Mouse (Mus musculus) liver, embryonic 14.5 days (tissue): ENCODE results near the gene Slc9a2. TPM values are rescaled to one million over a fixed set of nuclear protein-coding genes. Genes with fewer than 3 reads are reported as not detected.

Source experiments
- ATAC-seq: fragments of 200-750 bp; cut with Nextera tagmentation; 2 replicates; pipeline ENCODE4 v1.8.0; 2017; ENCODE audit warnings: moderate number of reproducible peaks, mild to moderate bottlenecking, moderate library complexity; ENCODE audit not compliant: insufficient read depth
- DNase-seq, 3 experiments: peaks; one replicate each; pipeline ENCODE4 v3.0.0-alpha.2; 2012 to 2013; ENCODE audit warnings: low read depth in 3 of 3, low spot score in 3 of 3
- H3K27ac ChIP-seq: fragments of 300-500 bp; sonication (generic); 2 replicates; pipeline ENCODE4 v1.5.1; 2014; ENCODE audit warnings: moderate library complexity, mild to moderate bottlenecking, control low read depth, inconsistent platforms
- H3K27me3 ChIP-seq: fragments of 300-500 bp; sonication (generic); 2 replicates; pipeline ENCODE4 v1.6.1; 2014; ENCODE audit warnings: mild to moderate bottlenecking, low read length, moderate library complexity; ENCODE audit not compliant: control insufficient read depth, insufficient read depth
- H3K36me3 ChIP-seq: fragments of 300-500 bp; sonication (generic); replicated peaks from 2 replicates; pipeline ENCODE4 v1.6.1; 2014; ENCODE audit warnings: low read depth; ENCODE audit not compliant: control insufficient read depth, insufficient read depth
- H3K4me1 ChIP-seq, 2 experiments: fragments of 200-500 bp in 1 of 2; fragments of 300-500 bp in 1 of 2; sonication (generic) in 1 of 2; replicated peaks; 2 replicates each; pipeline ENCODE4 v1.6.1; 2012 to 2014; ENCODE audit warnings: antibody characterized with exemption in 1 of 2, inconsistent platforms in 1 of 2, low read length in 1 of 2; ENCODE audit not compliant: control insufficient read depth in 2 of 2, insufficient read depth in 2 of 2
- H3K4me2 ChIP-seq: fragments of 300-500 bp; sonication (generic); 2 replicates; pipeline ENCODE4 v1.6.1; 2014; ENCODE audit warnings: low read depth, mild to moderate bottlenecking, control low read depth, moderate library complexity
- H3K4me3 ChIP-seq, 2 experiments: fragments of 200-500 bp in 1 of 2; fragments of 300-500 bp in 1 of 2; sonication (generic) in 1 of 2; 2 replicates each; pipeline ENCODE4 v1.5.1; 2012 to 2014; ENCODE audit warnings: low read depth in 2 of 2, low read length in 2 of 2, mild to moderate bottlenecking in 2 of 2, control low read depth in 1 of 2, inconsistent platforms in 1 of 2, moderate library complexity in 1 of 2; ENCODE audit not compliant: insufficient read depth in 1 of 2
- H3K9ac ChIP-seq: fragments of 300-500 bp; sonication (generic); replicated peaks from 2 replicates; pipeline ENCODE4 v1.6.1; 2014; ENCODE audit warnings: mild to moderate bottlenecking, control low read depth, moderate library complexity
- H3K9me3 ChIP-seq: fragments of 300-500 bp; sonication (generic); 2 replicates; pipeline ENCODE4 v1.6.1; 2016; ENCODE audit warnings: low read length, mixed read lengths; ENCODE audit not compliant: control insufficient read depth
- CTCF ChIP-seq: IDR thresholded peaks from 2 replicates; pipeline ENCODE4 v1.5.1; 2016; ENCODE audit warnings: antibody characterized with exemption, low read depth, control low read depth
- EP300 ChIP-seq: IDR thresholded peaks from 2 replicates; pipeline ENCODE4 v1.6.1; 2016; ENCODE audit warnings: antibody characterized with exemption, low read depth
- WGBS: fragments of 180-500 bp; shearing (Covaris S2); extraction: QIAGEN DNeasy Blood & Tissue Kit; methylation state at CpG from one replicate; pipeline ENCODE4 v1.1.7; 2014; ENCODE audit not compliant: insufficient replicate concordance; 5-methylcytosine and 5-hydroxymethylcytosine counted together
- polyA plus RNA-seq, 2 experiments: library from polyadenylated mRNA; depleted of rRNA in 1 of 2; stranded (reverse) in 1 of 2; unstranded in 1 of 2; fragments of >200 nt; fragmentation: Nextera tagmentation in 1 of 2; extraction: Ambion mirVana in 1 of 2; gene quantifications; 2 replicates each; pipeline versions ENCODE4 v1.2.1 to v1.2.3; 2012 to 2014

The Slc9a2 gene
- polyA plus RNA-seq, 2 experiments, result 0.01 TPM; not detected in 1

- 64% methylated on average over 9 of the region's 9 CpGs for WGBS
- no peak within 1 kb of the TSS for H3K9ac ChIP-seq
- no peak within 1 kb of the TSS for H3K27ac ChIP-seq
- H3K4me3 ChIP-seq, result no peak within 1 kb of the TSS
- DNase-seq, result no peak
- no peaks in the 10 kb centered on the region for H3K4me1 ChIP-seq
- H3K27me3 ChIP-seq, result no peaks in the 10 kb centered on the region
- TF ChIP-seq EP300, result no peak
- no peak for TF ChIP-seq CTCF
- no peak within 1 kb of the TSS for H3K4me2 ChIP-seq
- no peaks in the 10 kb centered on the region for H3K9me3 ChIP-seq
- ATAC-seq, result no peak
- H3K36me3 ChIP-seq, result no peaks in the 10 kb centered on the region
Observed at GRCm38 (mm10) chr1:40805351-40805750, 125.0 kb downstream of the Slc9a2 start, which contains the start of gene Tmem182. Gene Tmem182 (plus strand): TSS chr1:40805601.

GRCm38 (mm10) chr1:40805891-40806290 lies 125.5 kb downstream of the Slc9a2 start:
- WGBS, result 77% methylated on average over 11 of the region's 11 CpGs
- no peak for TF ChIP-seq CTCF
- no peak for TF ChIP-seq EP300
- Histone ChIP-seq H3K9ac (no peak overlapping the region), H3K4me3 (no peak overlapping the region), H3K27me3 (no peaks in the 10 kb centered on the region), H3K27ac (no peak overlapping the region), H3K9me3 (no peaks in the 10 kb centered on the region), H3K4me1 (no peaks in the 10 kb centered on the region), H3K4me2 (no peak overlapping the region), H3K36me3 (no peaks in the 10 kb centered on the region)
- ATAC-seq, result no peak
- DNase-seq, result no peak

GRCm38 (mm10) chr1:40808643-40809042 lies 128.3 kb downstream of the Slc9a2 start:
- Histone ChIP-seq H3K4me1 (no peaks in the 10 kb centered on the region), H3K4me3 (no peak overlapping the region), H3K9ac (no peak overlapping the region), H3K27ac (no peak overlapping the region), H3K27me3 (no peaks in the 10 kb centered on the region), H3K9me3 (no peaks in the 10 kb centered on the region), H3K4me2 (no peak overlapping the region), H3K36me3 (no peaks in the 10 kb centered on the region)
- DNase-seq (no peak), ATAC-seq (no peak)
- WGBS, result 67% methylated on average over 3 of the region's 3 CpGs
- no peak for TF ChIP-seq CTCF

GRCm38 (mm10) chr1:40815071-40815845 lies 134.9 kb downstream of the Slc9a2 start:
- DNase-seq, result no peak
- no peak for TF ChIP-seq CTCF
- TF ChIP-seq EP300, result no peak
- H3K9me3 ChIP-seq, result no peaks in the 10 kb centered on the region
- WGBS, result 47% methylated on average over 16 of the region's 16 CpGs
- no peaks in the 10 kb centered on the region for H3K4me1 ChIP-seq
- H3K4me3 ChIP-seq, result no peak overlapping the region
- no peaks in the 10 kb centered on the region for H3K27me3 ChIP-seq
- H3K4me2 ChIP-seq, result no peak overlapping the region
- H3K9ac ChIP-seq, result no peak overlapping the region
- ATAC-seq, result no peak
- no peaks in the 10 kb centered on the region for H3K36me3 ChIP-seq
- H3K27ac ChIP-seq, result no peak overlapping the region

Other genes starting within 250 kb of the Slc9a2 start
- 0.05 and 0.07 TPM in 2 replicates for gene Il18r1, start 215.0 kb upstream of the Slc9a2 start, polyA plus RNA-seq (2012; rRNA removed)
- gene Il18r1, start 215.0 kb upstream of the Slc9a2 start, polyA plus RNA-seq (2014; fragmentation: Nextera tagmentation; extraction: Ambion mirVana), result 0.04 TPM in 1 of 2 replicates, not detected in the other
- 0.31 and 0.73 TPM in 2 replicates for gene Il18rap, start 165.2 kb upstream of the Slc9a2 start, polyA plus RNA-seq (2012; rRNA removed)
- 1.0 and 1.1 TPM in 2 replicates for gene Il18rap, start 165.2 kb upstream of the Slc9a2 start, polyA plus RNA-seq (2014; fragmentation: Nextera tagmentation; extraction: Ambion mirVana)
- not detected in 2 replicates for gene Slc9a4, start 100.5 kb upstream of the Slc9a2 start, polyA plus RNA-seq (2012; rRNA removed)
- gene Slc9a4, start 100.5 kb upstream of the Slc9a2 start, polyA plus RNA-seq (2014; fragmentation: Nextera tagmentation; extraction: Ambion mirVana), result not detected in 2 replicates
- 0.36 and 0.37 TPM in 2 replicates for gene Mfsd9, start 110.1 kb downstream of the Slc9a2 start, polyA plus RNA-seq (2012; rRNA removed)
- gene Mfsd9, start 110.1 kb downstream of the Slc9a2 start, polyA plus RNA-seq (2014; fragmentation: Nextera tagmentation; extraction: Ambion mirVana), result 0.70 and 1.1 TPM in 2 replicates
- gene Tmem182, start 125.0 kb downstream of the Slc9a2 start, polyA plus RNA-seq (2012; rRNA removed), result not detected in 2 replicates
- gene Tmem182, start 125.0 kb downstream of the Slc9a2 start, polyA plus RNA-seq (2014; fragmentation: Nextera tagmentation; extraction: Ambion mirVana), result not detected in 2 replicates